Mouse (Mus musculus) liver, adult 2 months (tissue): ENCODE results near the gene Il17rb. TPM values are rescaled to one million over a fixed set of nuclear protein-coding genes. Genes with fewer than 3 reads are reported as not detected.

Experiments used
- DNase-seq: peaks from one replicate; pipeline ENCODE4 v3.0.0-alpha.2; 2011; ENCODE audit warnings: low read depth, low spot score; ENCODE audit errors: extremely low read depth
- H3K27ac ChIP-seq: fragments of 200-500 bp; replicated peaks from 2 replicates; pipeline ENCODE4 v1.5.1; 2012; ENCODE audit warnings: low read depth, mild to moderate bottlenecking, control low read depth, inconsistent platforms, low read length; ENCODE audit not compliant: insufficient read depth
- H3K27me3 ChIP-seq: fragments of 200-500 bp; 2 replicates; pipeline ENCODE4 v1.6.1; 2012; ENCODE audit warnings: mild to moderate bottlenecking, moderate library complexity, low read length, inconsistent platforms; ENCODE audit not compliant: control insufficient read depth, insufficient read depth
- H3K36me3 ChIP-seq: fragments of 200-500 bp; 2 replicates; pipeline ENCODE4 v1.6.1; 2012; ENCODE audit warnings: low read length, inconsistent platforms; ENCODE audit not compliant: control insufficient read depth, insufficient read depth
- H3K4me1 ChIP-seq: fragments of 200-500 bp; 2 replicates; pipeline ENCODE4 v1.6.1; 2011; ENCODE audit warnings: low read length; ENCODE audit not compliant: control insufficient read depth, insufficient read depth
- H3K4me3 ChIP-seq: fragments of 200-500 bp; 2 replicates; pipeline ENCODE4 v1.5.1; 2011; ENCODE audit warnings: low read depth, mild to moderate bottlenecking, control low read depth, low read length, moderate library complexity; ENCODE audit not compliant: insufficient read depth
- H3K79me2 ChIP-seq: fragments of 200-500 bp; 2 replicates; pipeline ENCODE4 v1.6.1; 2012; ENCODE audit warnings: inconsistent platforms, mild to moderate bottlenecking, low read length, moderate library complexity; ENCODE audit not compliant: control insufficient read depth, insufficient read depth
- H3K9ac ChIP-seq: fragments of 200-500 bp; 2 replicates; pipeline ENCODE4 v1.6.1; 2012; ENCODE audit warnings: low read depth, mild to moderate bottlenecking, control low read depth, inconsistent platforms, low read length
- CTCF ChIP-seq: fragments of 200-500 bp; IDR thresholded peaks from 2 replicates; pipeline ENCODE4 v1.5.1; 2011; ENCODE audit warnings: low read depth, low read length, control low read depth
- POLR2A ChIP-seq: fragments of 200-500 bp; IDR thresholded peaks from 2 replicates; pipeline ENCODE4 v1.6.1; 2011; ENCODE audit warnings: low read length, control low read depth; ENCODE audit not compliant: insufficient read depth; ENCODE audit errors: extremely low read depth
- WGBS: fragments of 180-500 bp; shearing (Covaris S2); methylation state at CpG from one replicate; pipeline ENCODE4 v1.1.7; 2018; 5-methylcytosine and 5-hydroxymethylcytosine counted together
- polyA plus RNA-seq: library from polyadenylated mRNA; depleted of rRNA; stranded (reverse); fragments of >200 nt; gene quantifications from 2 replicates; pipeline ENCODE4 v1.2.3, GENCODE M21; 2012
- total RNA-seq: library from RNA; depleted of rRNA; stranded (reverse); fragments of >200 nt; gene quantifications from 2 replicates; pipeline ENCODE4 v1.2.3, GENCODE M21; 2014

Il17rb gene
- total and polyA plus RNA-seq, 2 experiments: 7.7 to 8.2 TPM

DNA sequence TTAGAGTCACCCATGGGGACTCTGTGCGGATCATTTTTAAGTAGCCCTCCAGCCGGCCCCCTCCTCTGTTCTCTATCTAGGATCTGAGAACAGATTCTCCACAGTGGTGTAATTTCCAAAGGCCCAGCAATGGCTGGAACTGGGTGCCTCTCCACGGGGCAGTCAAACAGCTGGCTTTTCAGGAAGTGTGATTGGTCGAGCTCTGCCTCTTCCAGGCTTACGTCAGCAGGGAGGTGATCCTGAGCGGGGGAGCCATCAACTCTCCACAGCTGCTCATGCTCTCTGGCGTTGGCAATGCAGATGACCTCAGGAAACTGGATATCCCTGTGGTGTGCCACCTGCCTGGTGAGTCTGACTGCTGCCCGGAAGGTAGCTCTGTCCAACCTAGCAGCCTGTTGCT lies 24.7 kb upstream of the Il17rb start:
- Histone ChIP-seq H3K79me2 (peaks cover 4% of the 10 kb centered on the region; the same call in 1 of the 2 replicates), H3K36me3 (peaks cover 39% of the 10 kb centered on the region), H3K27ac (no peak overlapping the region), H3K4me3 (no peak overlapping the region), H3K27me3 (no peaks in the 10 kb centered on the region), H3K9ac (no peak overlapping the region), H3K4me1 (no peaks in the 10 kb centered on the region)
- WGBS: 77% methylated on average over 8 of the region's 8 CpGs
- no peak for DNase-seq
- TF ChIP-seq POLR2A: no peak
- no peak for TF ChIP-seq CTCF

DNA sequence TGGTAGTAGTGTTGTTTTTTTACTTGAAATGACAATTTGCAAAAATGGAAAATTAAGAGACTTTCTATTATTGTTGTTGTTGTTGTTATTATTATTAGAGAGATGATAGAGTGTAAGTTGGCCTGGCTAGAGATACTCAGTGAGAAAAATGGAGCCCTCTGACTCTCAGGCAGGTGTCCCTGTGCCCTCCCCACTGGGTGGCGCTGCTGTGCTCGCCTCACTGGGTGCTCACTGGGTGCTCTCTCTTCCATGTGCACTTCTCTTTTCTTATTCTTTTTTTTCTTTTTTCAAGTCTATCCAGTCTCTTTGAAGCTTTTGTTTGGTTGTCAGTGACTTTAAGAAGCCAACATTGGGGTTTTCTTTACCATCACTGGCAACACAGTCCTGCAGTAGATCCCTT lies 18.7 kb upstream of the Il17rb start:
- 64% methylated on average over 2 of the region's 2 CpGs for WGBS
- no peak for DNase-seq
- no peak overlapping the region for H3K27ac ChIP-seq
- peaks cover 6% of the 10 kb centered on the region for H3K4me1 ChIP-seq
- TF ChIP-seq POLR2A: no peak
- peak; percentile 81 for TF ChIP-seq CTCF
- H3K36me3 ChIP-seq: peaks cover 23% of the 10 kb centered on the region; the same call in 1 of the 2 replicates
- H3K4me3 ChIP-seq: no peak overlapping the region
- no peak overlapping the region for H3K9ac ChIP-seq
- peaks cover 20% of the 10 kb centered on the region; the same call in 1 of the 2 replicates for H3K79me2 ChIP-seq
- no peaks in the 10 kb centered on the region for H3K27me3 ChIP-seq

DNA sequence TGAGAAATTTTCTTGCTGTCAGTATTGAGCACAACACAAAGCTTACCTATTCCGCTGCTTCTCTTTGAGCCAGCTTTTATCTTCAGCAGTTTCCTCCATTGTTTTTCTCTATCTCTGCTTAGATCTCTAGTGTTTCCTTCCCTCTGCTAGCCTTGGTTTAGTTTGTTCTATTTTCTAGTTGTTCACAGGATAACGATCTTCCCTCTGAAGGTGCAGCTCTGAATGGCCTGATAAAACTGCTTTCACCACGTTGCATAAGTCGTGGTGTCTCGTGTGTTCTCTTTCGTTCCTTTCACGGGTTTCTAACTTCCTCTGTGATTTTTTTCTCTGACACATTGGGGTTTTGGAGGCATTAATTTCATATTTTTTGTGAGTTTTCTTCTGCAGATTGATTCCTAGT lies 15.7 kb upstream of the Il17rb start:
- H3K27ac ChIP-seq: peak overlapping the region; percentile 27

DNA sequence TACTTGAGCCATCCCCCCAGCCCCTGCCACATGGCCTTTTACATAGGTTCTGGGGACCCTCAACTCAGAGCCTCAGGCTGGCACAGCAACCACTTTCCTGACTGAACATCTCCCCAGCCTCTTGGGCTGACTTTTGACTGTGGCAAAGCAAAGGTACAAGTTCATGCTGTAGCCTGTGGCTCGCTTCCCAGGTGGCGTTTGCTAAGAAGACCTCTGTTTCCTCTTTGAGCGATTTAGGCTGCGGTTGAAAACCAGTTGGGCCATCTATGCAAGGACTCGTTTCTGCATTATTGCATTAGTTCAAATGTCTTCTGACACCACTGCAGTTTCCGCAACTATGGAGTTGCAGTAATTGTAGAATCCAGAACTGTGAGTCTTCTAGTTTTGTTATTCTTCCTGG lies 13.8 kb upstream of the Il17rb start:
- H3K79me2 ChIP-seq: peaks cover 26% of the 10 kb centered on the region; the same call in 1 of the 2 replicates
- H3K9ac ChIP-seq: no peak overlapping the region
- H3K27me3 ChIP-seq: no peaks in the 10 kb centered on the region
- H3K36me3 ChIP-seq: peaks cover 14% of the 10 kb centered on the region; the same call in 1 of the 2 replicates
- no peak overlapping the region for H3K4me3 ChIP-seq
- H3K27ac ChIP-seq: peak overlapping the region; percentile 60
- DNase-seq: peak; percentile 86
- TF ChIP-seq CTCF: no peak
- TF ChIP-seq POLR2A: no peak
- WGBS: 35% methylated on average over 6 of the region's 6 CpGs
- peaks cover 37% of the 10 kb centered on the region for H3K4me1 ChIP-seq

More for the DNA sequence above, 15.7 kb upstream of the Il17rb start:
- no peak overlapping the region for H3K4me3 ChIP-seq
- no peak for TF ChIP-seq POLR2A
- H3K9ac ChIP-seq: no peak overlapping the region
- H3K79me2 ChIP-seq: peaks cover 31% of the 10 kb centered on the region; the same call in 1 of the 2 replicates
- peaks cover 21% of the 10 kb centered on the region; the same call in 1 of the 2 replicates for H3K36me3 ChIP-seq
- peak; percentile 57 for DNase-seq
- 6% methylated on average over 7 of the region's 7 CpGs for WGBS
- H3K4me1 ChIP-seq: peaks cover 24% of the 10 kb centered on the region
- H3K27me3 ChIP-seq: no peaks in the 10 kb centered on the region

DNA sequence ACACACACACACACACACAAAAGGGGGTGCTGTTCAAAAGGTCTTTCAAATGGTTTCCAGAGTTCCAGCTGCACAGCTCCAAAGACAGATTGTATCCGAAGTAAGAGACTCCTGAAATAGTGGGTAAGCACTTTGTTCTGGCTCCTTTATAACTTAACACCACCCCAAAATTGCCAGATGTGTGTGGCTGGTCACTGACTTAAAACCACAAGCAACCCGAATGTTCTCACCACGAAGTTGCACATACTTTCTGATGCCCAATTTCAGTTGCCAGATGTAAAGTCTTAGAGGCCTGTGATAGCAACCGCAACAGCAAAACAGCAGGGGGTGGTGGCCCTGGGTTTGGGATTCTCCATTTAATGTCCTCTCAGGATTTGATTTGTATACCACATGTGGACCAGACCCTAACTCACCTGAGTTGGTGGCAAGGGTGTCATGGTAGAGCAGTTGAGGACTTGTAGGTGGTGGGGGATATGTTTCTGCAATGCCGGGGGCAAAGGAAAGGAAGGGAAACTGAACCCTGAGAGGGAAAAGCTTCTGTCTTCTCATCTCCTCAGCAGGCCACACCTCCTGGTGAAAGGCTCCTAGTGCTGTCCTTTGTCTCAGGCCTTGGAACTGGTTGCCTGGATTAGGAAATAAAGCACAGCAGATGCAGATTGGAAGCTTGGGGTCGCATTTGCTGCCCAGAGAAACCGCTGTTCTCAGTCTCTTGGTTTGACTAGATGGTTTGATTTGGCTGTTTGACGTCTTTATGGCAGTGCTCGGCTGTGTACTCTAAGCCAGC lies 11.3 kb upstream of the Il17rb start:
- peaks cover 54% of the 10 kb centered on the region for H3K4me1 ChIP-seq
- peaks cover 5% of the 10 kb centered on the region; the same call in 1 of the 2 replicates for H3K36me3 ChIP-seq
- TF ChIP-seq POLR2A (no peak), CTCF (no peak)
- peak; percentile 48 for DNase-seq
- H3K4me3 ChIP-seq: no peak overlapping the region
- WGBS: 49% methylated on average over 9 of the region's 9 CpGs
- peak overlapping the region; percentile 0; the same call in 1 of the 2 replicates for H3K9ac ChIP-seq
- H3K27ac ChIP-seq: peak overlapping the region; percentile 98
- H3K27me3 ChIP-seq: no peaks in the 10 kb centered on the region
- H3K79me2 ChIP-seq: peaks cover 19% of the 10 kb centered on the region; the same call in 1 of the 2 replicates

DNA sequence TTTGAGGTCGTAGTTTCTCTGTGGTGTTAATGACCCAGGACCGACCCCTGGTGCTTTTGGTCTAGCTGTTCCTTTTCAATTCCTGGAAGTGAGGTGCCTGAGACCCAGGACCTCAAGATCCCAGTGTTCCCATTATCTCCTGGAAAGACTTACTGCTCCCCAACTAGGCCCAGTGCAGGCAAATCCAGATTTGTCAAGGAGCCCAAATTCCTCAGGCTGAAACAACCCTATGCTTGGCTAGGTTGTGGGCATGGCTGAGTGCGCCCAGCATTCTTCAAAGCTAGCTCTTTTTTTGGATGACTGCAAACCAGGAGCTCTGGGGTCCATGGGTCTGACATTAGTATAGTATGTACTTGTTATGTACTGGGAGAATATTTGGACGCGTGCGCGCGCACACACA lies 10.7 kb upstream of the Il17rb start:
- no peak overlapping the region for H3K4me3 ChIP-seq
- peak overlapping the region; percentile 54 for H3K9ac ChIP-seq
- H3K27ac ChIP-seq: peak overlapping the region; percentile 98
- H3K36me3 ChIP-seq: peaks cover 5% of the 10 kb centered on the region; the same call in 1 of the 2 replicates
- no peak for TF ChIP-seq POLR2A
- no peak for TF ChIP-seq CTCF
- WGBS: 75% methylated on average over 8 of the region's 8 CpGs
- peaks cover 58% of the 10 kb centered on the region for H3K4me1 ChIP-seq
- H3K27me3 ChIP-seq: no peaks in the 10 kb centered on the region
- H3K79me2 ChIP-seq: peaks cover 19% of the 10 kb centered on the region; the same call in 1 of the 2 replicates
- DNase-seq: no peak
